In genomic region chr6:49074117-49074490, GRCm38 (mm10) we compare ENCODE assay signal across 9 mouse cellular contexts. TPM values are rescaled to one million over a fixed set of nuclear protein-coding genes. Genes with fewer than 3 reads are reported as not detected.
DNase-seq lines count a peak whose midpoint lies in the region; ATAC-seq and TF ChIP-seq lines count a peak whose summit lies in the region.
"Had no signal": no experiment of that assay in that cellular context is flagged by ENCODE, and none has a peak within 500 bp of the region (broad histone marks: within the 10 kb centered on the region; RNA-seq: fewer than 3 reads in every experiment).

No protein-coding gene starts in this region.

- no peaks in the 10 kb centered on the region for H3K9me3 ChIP-seq in embryonic facial prominence, embryonic 15.5 days (replicated peaks)
- H3K9me3 ChIP-seq in intestine, embryonic 14.5 days (ENCODE audit: control insufficient read depth, low read length) = no peaks in the 10 kb centered on the region

- H3K27ac ChIP-seq in heart, adult 2 months = peak overlapping the region; percentile 88
- peak overlapping the region; percentile 70 for H3K27ac ChIP-seq in embryonic facial prominence, embryonic 15.5 days (replicated peaks)
- peak overlapping the region; percentile 66 for H3K27ac ChIP-seq in intestine, embryonic 14.5 days (ENCODE audit: low read depth)

- peaks cover 4% of the 10 kb centered on the region for H3K4me1 ChIP-seq in heart, adult 2 months (ENCODE audit: control insufficient read depth, insufficient read depth, low read length)
- H3K4me1 ChIP-seq in embryonic facial prominence, embryonic 15.5 days = peaks cover 11% of the 10 kb centered on the region
- no peaks in the 10 kb centered on the region; the same call in 1 of the 2 replicates for H3K4me1 ChIP-seq in intestine, embryonic 14.5 days (replicated peaks; ENCODE audit: control insufficient read depth, insufficient read depth, low read length)

- intact Hi-C loops in heart, adult 2 months (cut with DNase I) = loop anchor here (2.0 to 5.0 kb wide), 3 partner anchors 23 to 188 kb away; partner anchors contain the start of gene Tra2a
- intact Hi-C loops in heart, postnatal 25 days (cut with DNase I) = loop anchor here (5.0 kb wide), 1 partner anchor 188 kb away; the partner anchor contains the start of gene Tra2a

- TF ChIP-seq EP300 in heart, adult 2 months (IDR thresholded peaks at IDR 0.05; ENCODE audit: insufficient read depth, low read depth, low read length) = no peak

- H3K36me3 ChIP-seq in heart, adult 2 months (ENCODE audit: control insufficient read depth, insufficient read depth, low read length) = peaks cover 7% of the 10 kb centered on the region
- H3K36me3 ChIP-seq in embryonic facial prominence, embryonic 15.5 days = no peaks in the 10 kb centered on the region
- 0 out of 2 replicates have a peak, but pooled peaks cover 6% of the 10 kb centered on the region for H3K36me3 ChIP-seq in intestine, embryonic 14.5 days (ENCODE audit: control insufficient read depth, insufficient read depth, low read length)

- WGBS in heart, adult 2 months = 1% methylated on average over 19 of the region's 19 CpGs
- under 1% methylated on average over 19 of the region's 19 CpGs for WGBS in embryonic facial prominence, embryonic 15.5 days
- WGBS in intestine, embryonic 14.5 days = under 1% methylated on average over 19 of the region's 19 CpGs

- H3K4me3 ChIP-seq in heart, adult 2 months = peak overlapping the region; percentile 98
- peak overlapping the region; percentile 73 for H3K4me3 ChIP-seq in embryonic facial prominence, embryonic 15.5 days (replicated peaks)
- H3K4me3 ChIP-seq in intestine, embryonic 14.5 days (ENCODE audit: low read depth, low read length) = peak overlapping the region; percentile 64

- no peak for TF ChIP-seq CTCF in heart, adult 2 months (IDR thresholded peaks at IDR 0.05)

- ATAC-seq in embryonic facial prominence, embryonic 15.5 days (ENCODE audit: insufficient number of reproducible peaks, low FRiP score, low TSS enrichment, low read depth) = no peak
- peak; percentile 56 for ATAC-seq in intestine, embryonic 14.5 days (replicated peaks; ENCODE audit: low FRiP score, low TSS enrichment, low read depth)
- ATAC-seq in megakaryocyte-erythroid progenitor cell, adult 5-6 weeks (replicated peaks; ENCODE audit: low FRiP score, low TSS enrichment, poor library complexity, severe bottlenecking) = peak; percentile 61

- H3K4me2 ChIP-seq in embryonic facial prominence, embryonic 15.5 days (replicated peaks) = peak overlapping the region; percentile 60
- peak overlapping the region; percentile 78 for H3K4me2 ChIP-seq in intestine, embryonic 14.5 days (ENCODE audit: low read length)

- H3K79me2 ChIP-seq in heart, adult 2 months (replicated peaks; ENCODE audit: control insufficient read depth, insufficient read depth, low read length) = peaks cover 7% of the 10 kb centered on the region

- no peak for DNase-seq in heart, adult 2 months
- DNase-seq in heart, postnatal 25 days (ENCODE audit: low spot score) = no peak
- DNase-seq in CD8-positive naive resting alpha-beta T cell, adult 2 months (ENCODE audit: low read depth in 2 of 2, low spot score in 2 of 2) = peak; percentile 24 to 41
- DNase-seq in intestine, embryonic 14.5 days (ENCODE audit: low spot score) = no peak
- DNase-seq in right cerebral cortex, adult 18-20 months = no peak
- DNase-seq in cerebellum, adult 9-11 months = no peak

- H3K27me3 ChIP-seq in heart, adult 2 months (ENCODE audit: control insufficient read depth, insufficient read depth, low read length) = no peaks in the 10 kb centered on the region
- H3K27me3 ChIP-seq in embryonic facial prominence, embryonic 15.5 days = no peaks in the 10 kb centered on the region
- H3K27me3 ChIP-seq in intestine, embryonic 14.5 days (replicated peaks; ENCODE audit: control insufficient read depth, insufficient read depth, low read length) = no peaks in the 10 kb centered on the region
- H3K27me3 ChIP-seq: Patski had no signal

- TF ChIP-seq POLR2A in heart, adult 2 months (IDR thresholded peaks at IDR 0.05; ENCODE audit: insufficient read depth, low read depth, low read length) = no peak

- peak overlapping the region; percentile 99 for H3K9ac ChIP-seq in heart, adult 2 months (ENCODE audit: low read depth, low read length)
- peak overlapping the region; percentile 76 for H3K9ac ChIP-seq in embryonic facial prominence, embryonic 15.5 days
- H3K9ac ChIP-seq in intestine, embryonic 14.5 days (ENCODE audit: low read length) = peak overlapping the region; percentile 73

RNA-seq across cellular contexts. Expression of gene Malsu1, which starts 0.5 kb away (rescaled TPM):
- total RNA-seq in heart, adult 2 months (2021) = 10 to 100 TPM; 34.4 to 39.0 TPM
- 14.5 and 15.4 TPM in 2 replicates for polyA plus RNA-seq in heart, adult 2 months (2012; rRNA removed)
- total RNA-seq in heart, postnatal 25 days (2021) = 10 to 100 TPM; 35.4 to 36.3 TPM
- 58.3 and 61.2 TPM in 2 replicates for polyA plus RNA-seq in embryonic facial prominence, embryonic 15.5 days (2015; fragmentation: Nextera tagmentation; extraction: Ambion mirVana)
- 74.9 and 82.9 TPM in 2 replicates for polyA plus RNA-seq in intestine, embryonic 14.5 days (2014; fragmentation: Nextera tagmentation; extraction: Ambion mirVana)
- total RNA-seq in megakaryocyte-erythroid progenitor cell, adult 5-6 weeks (2014; fragmentation: Nextera tagmentation) = 20.5 and 32.3 TPM in 2 replicates
- total RNA-seq in megakaryocyte-erythroid progenitor cell, adult 5-6 weeks (2017) = 7.7 and 37.2 TPM in 2 replicates

RNA-seq across cellular contexts. Expression of gene Gpnmb, which starts 37.8 kb away (rescaled TPM):
- total RNA-seq in heart, adult 2 months (2021) = 1 to 10 TPM in 1 of 2 experiments, under 1 TPM in 1; 0.84 to 1.3 TPM
- 2.4 and 4.9 TPM in 2 replicates for polyA plus RNA-seq in heart, adult 2 months (2012; rRNA removed)
- under 1 TPM; 0.53 to 0.70 TPM for total RNA-seq in heart, postnatal 25 days (2021)
- 2.9 and 4.0 TPM in 2 replicates for polyA plus RNA-seq in embryonic facial prominence, embryonic 15.5 days (2015; fragmentation: Nextera tagmentation; extraction: Ambion mirVana)
- 0.34 and 0.47 TPM in 2 replicates for polyA plus RNA-seq in intestine, embryonic 14.5 days (2014; fragmentation: Nextera tagmentation; extraction: Ambion mirVana)
- not detected in 2 replicates for total RNA-seq in megakaryocyte-erythroid progenitor cell, adult 5-6 weeks (2014; fragmentation: Nextera tagmentation)
- not detected in 2 replicates for total RNA-seq in megakaryocyte-erythroid progenitor cell, adult 5-6 weeks (2017)

Comparison
In these comparisons a context has a peak if more than half of its experiments do, and no peak if none do; other contexts are left out.
1. DNase-seq: peak in CD8-positive naive resting alpha-beta T cell, adult 2 months (2 of 2); none in heart, adult 2 months (0 of 2), heart, postnatal 25 days (single experiment), intestine, embryonic 14.5 days (single experiment), right cerebral cortex, adult 18-20 months (single experiment) and cerebellum, adult 9-11 months (single experiment).
2. Peak in every context shown above with its lines, with median percentiles within 50 percentile points of each other: H3K27ac ChIP-seq, H3K4me3 ChIP-seq and H3K9ac ChIP-seq.